Mouse (Mus musculus): Measurements from ENCODE around the gene Aqp1.

Gene Aqp1

DNA sequence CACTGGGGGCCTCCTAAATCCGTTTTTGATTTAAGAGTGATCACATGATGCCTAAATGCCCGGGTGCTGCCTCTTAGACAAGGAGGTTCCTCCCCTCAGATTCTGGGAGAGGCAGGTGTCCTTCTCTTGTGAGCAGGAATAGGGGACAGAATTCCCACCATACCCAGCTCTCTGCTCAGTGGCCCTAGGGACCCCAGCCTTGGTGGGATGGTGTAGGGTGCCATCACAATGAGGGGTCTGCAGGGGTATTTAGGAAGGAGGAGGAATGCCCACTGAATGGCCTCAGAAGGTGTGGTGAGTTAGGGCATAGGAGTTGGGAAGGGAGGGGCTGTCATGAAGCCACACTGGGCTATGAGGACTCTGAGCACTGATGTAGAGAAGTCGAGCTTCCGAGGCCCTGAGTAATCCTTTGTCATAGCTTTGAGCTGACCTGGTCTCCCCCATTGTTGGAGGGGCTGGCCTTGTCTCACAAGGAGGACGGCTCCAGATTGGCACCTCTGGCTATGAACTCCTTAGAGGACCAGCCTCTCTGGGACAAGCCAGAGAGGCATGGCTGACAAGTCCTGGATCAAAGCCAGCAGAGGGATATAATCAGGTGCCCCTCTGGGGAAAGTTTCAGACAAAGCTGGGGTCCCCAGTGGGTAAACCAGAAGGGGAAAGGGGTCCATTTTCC, 4.0 kb upstream of the Aqp1 start:
- no peak for DNase-seq

DNA sequence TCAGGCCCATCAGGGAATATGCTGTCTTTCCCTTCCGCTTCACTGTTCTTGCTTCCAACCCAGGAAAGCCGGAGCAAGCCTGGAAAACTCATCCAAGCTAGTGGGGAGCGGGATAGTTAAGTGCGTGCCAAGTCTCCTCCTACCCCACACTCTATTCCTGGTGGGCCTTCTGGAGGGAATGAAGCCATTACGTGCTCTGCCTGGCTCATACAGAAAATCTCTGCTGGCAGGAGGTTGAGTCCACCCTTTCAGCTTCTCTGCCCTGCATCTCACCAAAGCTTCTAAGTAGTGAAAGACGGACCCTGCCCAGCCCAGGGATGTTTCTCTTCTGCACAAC, 3.5 kb upstream of the Aqp1 start:
- DNase-seq = no peak

DNA sequence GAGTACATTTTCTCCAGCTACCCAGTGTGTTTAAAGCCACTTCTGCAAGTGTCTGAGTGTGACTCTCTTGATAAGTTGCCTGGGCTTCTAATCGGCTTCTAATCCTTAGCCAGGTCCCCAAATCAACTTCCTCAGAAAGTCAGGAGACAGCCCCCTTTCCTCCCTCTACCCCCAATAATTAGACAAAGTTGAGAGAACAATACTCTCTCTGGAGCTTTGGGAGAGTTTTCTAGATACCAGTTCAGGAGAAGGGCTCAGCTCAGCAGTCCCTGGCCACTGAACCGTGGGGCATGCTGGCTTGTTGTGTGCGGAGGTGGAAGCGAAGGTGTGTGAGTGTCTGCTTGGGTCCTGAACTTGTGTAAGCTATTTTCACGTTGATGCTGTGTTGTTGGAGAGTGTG, 1.0 kb downstream of the Aqp1 start:
- no peak for DNase-seq

DNA sequence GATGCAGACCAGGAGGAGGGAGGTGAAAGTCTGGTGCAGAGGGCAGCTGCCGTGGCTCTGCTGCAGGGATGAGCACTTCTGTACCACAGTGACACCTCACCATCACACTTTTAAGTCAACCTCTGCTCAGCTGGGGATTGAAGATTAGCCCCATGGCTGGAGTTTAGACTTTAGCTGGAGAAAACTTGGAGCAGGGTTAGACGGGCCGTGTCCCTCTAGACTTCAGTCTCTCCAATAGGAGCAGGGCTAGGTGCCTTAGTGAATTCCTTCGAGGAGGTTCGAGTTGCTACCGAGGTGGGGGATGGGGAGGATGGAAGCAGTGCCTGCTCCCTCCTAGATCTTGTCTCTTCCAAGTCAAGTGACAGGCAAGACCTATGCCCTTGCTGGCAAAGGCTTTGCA, 1.8 kb downstream of the Aqp1 start:
- DNase-seq = no peak

DNA sequence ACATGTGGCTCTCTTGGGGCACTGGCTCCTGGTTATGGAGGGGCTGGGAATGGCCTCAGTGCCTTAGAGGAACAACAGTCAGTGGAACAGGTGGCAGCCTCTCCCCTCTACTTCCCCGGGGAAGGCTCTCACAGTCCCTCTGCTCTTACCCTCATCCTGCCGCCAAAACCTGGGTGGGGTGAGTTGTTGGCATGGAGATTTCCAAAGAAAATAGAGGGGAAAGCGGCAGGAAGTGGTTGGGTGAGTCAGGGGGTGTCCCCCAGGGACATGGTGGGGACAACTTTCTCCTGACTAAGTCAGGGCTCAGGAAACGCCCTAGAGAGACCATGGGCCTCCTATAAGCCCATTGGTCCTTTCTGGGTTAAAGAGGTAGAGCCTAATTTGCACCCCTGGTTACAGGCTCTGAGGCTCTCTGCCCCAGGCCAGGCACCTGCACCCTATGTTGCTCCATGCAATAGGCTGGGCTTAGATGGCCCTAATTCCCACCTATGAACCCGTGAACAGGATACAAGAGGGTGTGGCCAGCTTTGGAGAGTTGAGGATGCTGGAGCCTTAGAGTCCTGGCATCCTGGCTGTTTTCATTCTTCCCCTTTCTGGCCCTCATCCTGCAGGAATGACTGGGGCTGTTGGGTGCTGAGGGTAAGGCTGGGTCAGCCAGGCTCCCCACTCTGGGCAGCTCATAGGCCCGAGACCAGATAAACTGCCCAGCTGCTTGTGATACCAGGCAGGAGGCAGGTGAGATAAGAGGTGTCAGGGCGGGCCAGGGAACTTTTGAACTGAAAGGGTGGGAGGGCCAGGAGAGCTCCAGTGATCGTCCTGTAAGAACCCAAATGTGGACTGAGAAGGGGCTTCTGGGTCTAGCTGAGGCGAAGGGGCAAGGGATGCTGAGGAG, 2.9 kb downstream of the Aqp1 start:
- DNase-seq = no peak

DNA sequence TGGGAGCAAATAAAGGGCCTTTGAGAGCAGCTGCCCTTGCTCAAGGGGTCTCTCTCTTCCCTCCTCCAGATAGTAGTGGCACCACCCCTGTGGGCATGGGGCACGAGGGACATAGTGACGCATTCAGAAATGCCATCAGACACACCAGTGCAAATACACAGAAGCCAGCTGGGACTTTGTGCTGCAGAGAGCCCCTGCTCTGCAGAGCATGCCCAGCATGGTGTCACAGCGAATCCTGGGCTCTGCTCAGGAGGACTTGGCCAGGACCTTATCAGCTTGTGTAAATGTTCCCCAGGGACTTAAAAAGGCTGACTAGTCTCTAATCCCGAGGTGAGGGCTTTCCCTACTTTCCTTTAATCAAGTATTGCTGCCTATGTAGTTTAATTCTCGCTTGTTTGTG, 5.5 kb downstream of the Aqp1 start:
- no peak for DNase-seq

DNA sequence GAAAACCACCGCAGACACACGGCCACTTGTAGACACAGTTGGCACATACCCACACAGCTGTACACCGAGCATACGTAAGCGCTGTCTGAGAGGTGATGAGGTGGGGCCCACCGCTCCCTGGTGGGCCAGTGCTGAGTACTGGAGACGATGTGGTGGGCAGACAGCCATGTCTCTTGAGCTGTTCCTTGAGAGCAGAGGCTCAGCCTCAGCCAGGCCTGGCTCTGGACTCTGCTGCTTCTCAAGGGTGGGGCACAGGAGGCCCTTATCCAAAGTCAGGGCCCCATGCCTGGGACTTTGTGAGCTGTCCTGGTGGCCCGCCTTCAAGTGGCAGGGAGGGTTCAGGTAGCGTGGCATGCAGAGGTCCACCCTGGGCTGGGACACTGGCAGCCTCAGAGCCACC, 6.1 kb downstream of the Aqp1 start:
- no peak for DNase-seq

DNA sequence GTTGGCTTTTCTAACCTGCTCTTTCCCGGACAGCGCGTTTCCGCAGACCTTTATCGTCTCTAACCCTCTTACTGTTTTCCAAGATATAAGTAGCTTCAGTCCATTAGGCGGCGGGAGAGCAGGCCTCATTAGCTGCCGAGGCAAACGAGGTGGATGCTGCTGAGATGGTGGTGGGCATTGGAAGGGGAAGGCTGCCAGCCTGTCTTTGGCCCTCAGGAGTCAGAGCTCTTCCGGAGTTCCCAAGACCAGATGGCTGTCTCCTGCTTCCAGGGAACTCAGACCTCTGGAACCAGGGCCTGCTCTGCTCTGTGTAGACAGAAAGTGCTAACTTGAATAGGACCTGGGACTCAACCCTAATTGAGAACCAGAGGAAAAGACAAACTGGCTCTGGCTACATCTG, 7.2 kb downstream of the Aqp1 start:
- DNase-seq = no peak

DNA sequence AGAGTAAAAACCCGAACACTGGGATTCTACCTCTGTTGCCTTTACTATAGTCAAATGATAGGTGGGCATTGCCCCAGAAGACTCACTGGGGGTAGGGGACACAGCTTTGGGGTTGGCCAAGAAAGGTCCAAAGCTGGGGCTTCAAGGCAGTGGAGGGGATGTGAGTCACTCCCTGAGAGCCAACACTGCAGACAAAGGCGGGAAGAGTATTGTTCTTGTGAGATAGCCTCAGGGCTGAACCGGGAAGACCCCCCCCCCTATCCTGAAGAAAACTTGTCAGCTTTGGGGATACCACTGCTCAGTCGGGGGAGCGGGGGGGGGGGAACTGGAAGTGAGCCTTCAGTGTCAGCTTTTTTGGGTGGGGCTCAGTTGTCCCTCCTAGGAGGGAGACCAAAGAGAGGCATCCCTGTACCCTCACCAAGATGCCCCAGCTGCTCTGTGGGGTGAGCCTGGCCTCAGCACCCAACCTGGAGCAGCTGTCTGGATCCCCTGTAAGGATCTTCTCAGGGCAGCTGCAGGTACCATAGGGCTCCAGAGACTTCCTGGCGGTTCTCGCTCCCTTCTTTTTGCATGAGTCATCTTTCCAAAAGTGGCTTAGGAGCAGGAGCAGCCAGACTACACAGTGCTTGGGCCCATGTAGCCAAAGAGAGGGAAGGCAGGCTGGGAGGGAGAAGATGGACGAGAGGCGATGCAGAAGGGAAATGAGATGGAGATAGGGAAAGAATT, 8.2 kb downstream of the Aqp1 start:
- no peak for DNase-seq

DNA sequence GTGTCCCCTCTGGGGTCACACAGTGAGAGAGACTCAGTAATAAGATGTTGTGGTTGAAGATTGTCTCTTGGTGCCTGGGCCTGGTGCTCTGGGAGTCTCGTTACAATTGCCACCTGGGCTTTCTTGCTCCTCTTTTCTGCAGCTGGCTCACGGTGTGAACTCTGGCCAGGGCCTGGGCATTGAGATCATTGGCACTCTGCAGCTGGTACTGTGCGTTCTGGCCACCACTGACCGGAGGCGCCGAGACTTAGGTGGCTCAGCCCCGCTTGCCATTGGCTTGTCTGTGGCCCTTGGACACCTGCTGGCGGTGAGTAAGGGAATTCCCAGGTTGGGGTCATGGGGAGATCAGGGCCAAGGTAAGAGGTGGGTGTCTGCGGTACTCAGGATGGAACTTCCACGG, 9.0 kb downstream of the Aqp1 start:
- DNase-seq = no peak

DNA sequence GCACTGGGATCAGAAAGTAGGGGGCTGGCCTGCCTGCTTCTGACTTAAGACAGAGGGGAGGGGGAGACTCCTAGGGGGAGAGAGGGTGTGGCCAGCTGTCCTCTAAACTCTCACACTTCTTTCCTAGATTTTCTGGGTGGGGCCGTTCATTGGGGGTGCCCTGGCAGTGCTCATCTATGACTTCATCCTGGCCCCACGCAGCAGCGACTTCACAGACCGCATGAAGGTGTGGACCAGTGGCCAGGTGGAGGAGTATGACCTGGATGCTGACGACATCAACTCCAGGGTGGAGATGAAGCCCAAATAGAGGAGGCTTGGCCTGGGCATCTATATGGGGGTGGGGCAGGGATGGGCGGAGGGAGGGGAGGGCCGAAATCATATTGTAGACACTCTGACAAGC, 10.3 kb downstream of the Aqp1 start:
- no peak for DNase-seq

DNA sequence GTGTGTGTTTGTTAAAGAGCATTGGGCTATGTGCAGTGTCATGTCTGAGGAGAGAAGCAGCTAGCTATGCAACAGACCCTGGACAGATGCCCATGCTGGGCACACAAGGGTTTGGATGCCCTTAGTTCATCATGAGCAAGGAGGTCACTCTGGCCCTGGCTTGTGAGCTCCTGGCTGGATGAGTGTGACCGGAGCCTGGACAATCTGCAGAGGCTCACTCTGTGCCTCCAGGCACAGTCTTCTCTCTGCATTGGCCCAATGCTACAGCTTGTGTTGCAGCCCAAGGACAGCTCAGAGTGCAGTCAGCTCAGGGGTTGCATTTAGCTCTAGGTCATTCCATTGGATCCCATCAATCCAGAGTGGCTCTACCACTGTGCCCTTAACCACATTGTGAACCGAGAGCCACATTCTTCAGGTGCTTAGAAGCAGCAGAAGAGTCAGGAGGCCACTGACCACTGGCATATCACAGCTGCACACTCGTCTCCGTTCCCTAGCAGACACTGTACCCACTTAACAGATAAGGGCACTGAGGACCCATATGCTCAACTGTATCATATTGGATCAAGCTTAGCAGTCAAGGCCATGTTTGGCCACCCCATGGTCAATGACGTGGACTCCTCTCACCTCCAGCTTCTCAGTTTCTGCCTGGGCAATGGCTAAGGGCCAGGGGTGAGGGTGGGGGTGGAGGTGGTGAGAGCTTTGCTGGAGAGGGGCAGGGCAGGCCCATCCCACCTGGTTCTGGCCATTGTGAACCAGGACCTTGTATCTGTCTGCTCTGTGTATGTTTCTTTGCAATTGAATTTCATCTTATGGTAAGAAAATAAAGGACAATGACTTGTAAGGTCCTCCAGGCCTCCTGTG, 11.7 kb downstream of the Aqp1 start:
- no peak for DNase-seq

DNA sequence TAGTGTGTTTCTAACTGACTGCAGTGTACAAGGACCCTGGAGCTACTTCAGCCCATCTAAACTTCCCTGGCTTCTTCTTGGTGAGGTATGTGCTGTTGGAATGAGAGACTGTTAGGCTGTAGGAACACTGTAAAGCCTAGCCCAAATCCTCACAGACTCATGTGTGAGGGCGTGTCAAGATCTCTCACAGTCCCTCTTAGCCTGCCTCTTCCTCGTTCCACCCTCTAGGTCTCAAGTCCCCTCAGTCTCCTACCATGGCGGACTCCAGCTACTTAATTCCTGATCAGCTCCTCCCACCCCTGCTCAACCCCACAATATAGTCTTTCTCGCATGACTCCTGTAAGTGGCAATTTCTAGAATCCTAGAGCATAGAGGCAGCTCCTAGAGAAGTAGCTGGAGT, 13.0 kb downstream of the Aqp1 start:
- no peak for DNase-seq

DNA sequence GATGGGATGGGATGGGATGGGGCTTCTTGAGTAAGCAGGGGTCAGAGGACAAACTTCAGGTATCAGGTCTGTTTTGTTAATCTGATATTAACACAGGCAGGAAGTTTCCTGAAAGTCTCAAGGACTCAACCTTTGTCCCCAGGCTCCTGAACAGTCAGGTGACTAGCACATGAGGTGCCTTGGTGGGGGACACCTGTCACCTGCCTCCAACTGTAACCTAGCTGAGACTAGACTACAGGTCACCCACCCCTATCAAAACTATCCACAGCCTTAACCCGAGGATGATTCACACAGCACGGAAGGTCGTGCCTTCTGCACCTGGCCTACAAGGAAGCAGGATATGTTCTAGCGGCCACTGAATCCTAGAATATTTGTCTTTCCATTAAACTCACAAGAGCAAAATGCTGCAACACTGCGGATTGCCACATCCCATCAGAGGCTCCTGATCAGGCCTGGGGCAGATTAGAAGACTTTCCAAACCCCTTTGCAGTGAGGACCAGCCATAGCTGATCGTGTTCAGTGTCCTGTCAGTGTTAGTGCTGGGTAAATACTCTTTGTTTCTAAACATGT, 14.2 kb downstream of the Aqp1 start:
- DNase-seq = no peak

DNA sequence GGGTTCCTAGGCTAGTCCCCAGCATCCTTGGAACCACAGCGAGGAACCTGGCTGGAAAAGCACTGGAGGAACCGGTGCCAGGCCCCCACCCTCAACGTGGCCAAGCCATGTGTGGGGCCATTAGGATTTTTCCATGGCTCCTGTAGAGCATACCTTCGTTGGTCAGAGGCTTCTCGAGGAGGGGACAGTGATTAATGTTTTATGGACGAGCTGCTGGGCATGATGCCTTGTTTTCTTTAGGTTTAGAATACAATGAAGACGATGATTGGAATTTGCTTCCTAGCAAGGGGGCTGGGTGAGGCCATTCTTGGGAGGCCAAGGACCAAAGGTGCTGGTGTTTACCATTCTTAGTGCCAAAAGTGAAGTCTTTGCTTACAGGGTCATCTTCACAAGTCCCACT, 15.5 kb downstream of the Aqp1 start:
- DNase-seq = no peak

DNA sequence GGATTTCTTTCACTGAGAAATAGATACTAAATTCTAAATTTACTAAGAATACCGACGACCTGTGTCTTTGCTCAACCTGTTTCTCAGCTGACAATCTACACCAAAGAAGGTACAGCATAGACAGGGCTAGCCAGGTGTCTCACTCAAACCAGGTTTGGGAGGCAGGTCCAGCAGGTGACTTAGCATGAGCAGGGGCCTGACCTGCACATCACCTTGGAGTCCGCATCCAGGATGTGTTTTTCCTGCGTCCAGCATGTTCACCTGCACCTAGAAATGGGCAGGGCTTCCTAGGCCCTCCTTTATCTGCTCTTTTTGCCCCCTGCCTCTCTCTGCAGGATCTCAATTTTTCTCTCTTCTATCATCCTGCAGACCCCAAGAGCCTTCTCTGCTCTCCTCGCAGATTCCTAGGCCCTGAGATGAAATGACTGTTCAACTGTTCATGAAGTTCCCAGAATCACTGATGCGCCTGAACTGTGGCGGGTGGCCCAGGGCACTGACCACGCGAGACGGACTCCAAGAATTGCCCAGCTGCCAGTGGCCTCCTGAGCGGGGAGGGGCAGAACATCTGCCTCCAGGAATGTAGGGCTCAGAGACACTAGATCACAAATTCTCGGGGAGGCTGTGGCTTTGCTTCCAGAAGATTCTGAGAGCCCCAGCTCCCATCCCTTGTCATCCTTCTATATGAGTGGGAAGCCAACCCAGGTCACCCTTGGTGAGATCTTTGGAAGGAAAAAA, 17.6 kb downstream of the Aqp1 start:
- DNase-seq = no peak

DNA sequence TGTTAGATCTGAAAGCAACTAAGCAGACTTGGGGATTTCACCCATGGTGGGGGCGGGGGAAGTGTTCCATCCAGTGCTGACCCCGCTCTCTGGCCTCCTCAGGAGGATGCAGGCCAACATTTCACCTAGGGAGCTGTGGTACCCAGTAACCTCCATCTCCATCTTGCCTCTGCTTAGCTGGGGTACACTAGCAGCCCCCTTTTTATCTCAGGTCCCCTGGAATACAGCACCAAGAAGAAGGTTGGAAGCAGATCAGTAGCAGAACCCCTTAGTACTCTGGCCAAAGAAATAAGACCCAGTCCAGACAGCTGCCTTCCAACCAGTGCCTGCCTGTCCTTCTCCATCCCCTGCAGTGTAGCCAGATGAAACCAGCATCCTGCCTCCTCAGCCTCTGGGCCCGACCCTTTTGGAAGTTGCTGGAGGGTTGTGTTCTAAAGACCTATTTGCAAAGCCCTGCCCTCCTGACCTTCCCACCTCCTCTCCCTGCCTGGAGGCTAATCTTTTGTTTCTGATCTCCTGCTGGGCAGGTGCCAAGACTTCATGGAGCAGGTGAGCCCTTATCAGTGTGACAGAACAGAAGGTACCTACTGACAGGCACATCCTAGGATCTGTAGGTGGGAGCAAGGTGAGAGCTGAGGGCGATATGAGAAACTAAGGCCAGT, 18.4 kb downstream of the Aqp1 start:
- no peak for DNase-seq

DNA sequence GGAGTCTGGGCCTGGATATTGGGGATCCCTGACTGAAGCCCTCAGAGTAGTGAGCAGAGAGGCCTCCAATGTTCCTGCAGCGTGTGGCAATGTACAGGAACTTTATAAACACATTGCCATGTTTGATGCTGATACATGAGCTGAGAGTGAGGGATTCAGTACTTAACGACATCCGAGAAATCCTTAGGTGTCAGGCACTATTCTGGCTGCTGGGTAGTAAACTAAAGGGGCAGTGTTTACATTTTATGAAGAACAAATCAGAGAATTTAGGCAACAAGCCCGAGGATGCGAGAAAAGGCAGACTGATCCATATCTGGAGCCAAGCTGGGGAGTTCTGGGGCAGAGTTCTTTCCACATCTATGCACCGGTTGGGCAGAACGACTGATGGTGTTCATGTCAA, 19.3 kb downstream of the Aqp1 start:
- no peak for DNase-seq

DNA sequence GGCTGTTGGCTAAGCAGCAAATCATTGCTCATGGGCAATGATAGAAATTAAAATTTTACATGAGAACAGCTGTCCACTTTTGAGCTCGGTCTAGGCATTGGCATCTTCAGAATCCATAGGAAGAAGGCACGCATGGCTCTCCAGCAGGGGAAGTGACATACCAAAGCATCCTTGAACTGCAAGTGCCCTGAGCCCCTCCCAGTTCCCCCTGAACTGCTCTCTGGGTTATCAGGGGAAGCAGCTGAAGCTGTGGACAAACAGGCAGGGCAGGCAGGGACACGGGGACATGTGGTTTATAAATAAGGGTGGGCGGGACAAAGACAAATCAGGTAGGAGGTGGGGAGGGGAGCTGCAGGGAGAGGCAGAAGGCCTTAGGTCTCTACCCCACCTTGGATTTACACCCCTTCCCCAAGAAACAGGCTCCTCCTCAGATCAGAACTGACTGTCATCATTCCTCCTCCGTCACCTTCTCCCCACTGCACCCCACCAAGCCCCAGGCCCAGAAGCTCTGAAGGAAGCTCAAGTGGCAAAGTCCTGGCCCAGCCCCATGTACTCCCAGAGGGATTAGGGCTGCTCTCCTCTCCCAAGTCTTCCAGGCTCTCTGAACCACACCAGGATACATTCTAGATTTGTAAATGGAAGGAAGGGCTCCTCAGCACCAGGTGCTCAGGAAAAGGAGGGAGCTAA, 19.9 kb downstream of the Aqp1 start:
- no peak for DNase-seq

DNA sequence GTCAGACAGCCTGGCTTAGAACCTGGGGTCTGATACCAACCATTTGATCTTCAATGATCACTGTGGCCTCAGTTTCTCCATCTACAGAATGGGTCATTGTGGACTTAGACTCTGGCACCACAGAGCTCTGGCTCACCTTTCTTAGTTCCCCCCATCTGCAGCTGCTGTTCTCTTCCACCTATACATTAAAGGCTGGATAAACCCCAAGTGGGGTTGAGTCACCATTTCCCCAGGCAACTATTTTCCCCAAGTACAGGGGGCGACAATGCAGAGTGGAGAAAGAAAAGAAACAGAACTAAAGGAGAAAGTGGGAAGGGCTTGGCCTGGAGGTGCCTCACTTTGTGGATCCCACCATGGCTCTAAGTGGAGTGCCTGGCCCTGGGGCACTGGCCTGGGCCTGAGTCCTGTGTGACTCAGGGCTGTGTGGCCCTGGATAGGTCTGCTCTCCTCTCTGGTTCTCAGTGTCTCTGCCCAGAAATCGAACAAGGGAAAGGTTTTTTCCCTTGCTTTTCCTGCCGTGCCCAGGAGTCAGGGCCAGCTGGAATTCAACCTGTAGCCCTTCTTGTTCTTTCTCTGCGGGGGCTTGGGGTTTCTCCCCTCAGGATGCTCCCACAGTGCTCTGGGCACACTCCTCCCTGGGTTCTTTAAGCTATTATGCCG, 20.9 kb downstream of the Aqp1 start:
- DNase-seq = no peak
